22 mouse cellular contexts compared by ENCODE assay signal in genomic region chr15:4228055-4228454, GRCm38 (mm10).
DNase-seq lines count a peak whose midpoint lies in the region; ATAC-seq and TF ChIP-seq lines count a peak whose summit lies in the region.
"Had no signal": no experiment of that assay in that cellular context is flagged by ENCODE, and none has a peak within 500 bp of the region (broad histone marks: within the 10 kb centered on the region; RNA-seq: fewer than 3 reads in every experiment).

No protein-coding gene starts in this region.

- ATAC-seq in heart, embryonic 11.5 days (replicated peaks; ENCODE audit: insufficient number of reproducible peaks, low FRiP score, low TSS enrichment), result no peak
- no peak for ATAC-seq in embryonic facial prominence, embryonic 11.5 days (replicated peaks; ENCODE audit: insufficient number of reproducible peaks, low FRiP score, low TSS enrichment, low read depth)
- ATAC-seq in cerebellum, adult (ENCODE audit: insufficient number of reproducible peaks, low FRiP score, low TSS enrichment), result no peak

- no peak overlapping the region for H3K27ac ChIP-seq in heart, embryonic 10.5 days
- no peak overlapping the region for H3K27ac ChIP-seq in heart, embryonic 11.5 days (ENCODE audit: low read depth, low read length)
- H3K27ac ChIP-seq in embryonic facial prominence, embryonic 11.5 days (replicated peaks; ENCODE audit: low read depth, low read length), result no peak overlapping the region
- no peak overlapping the region for H3K27ac ChIP-seq in layer of hippocampus, adult 2 months
- H3K27ac ChIP-seq: hindbrain, embryonic 12.5 days; limb, embryonic 15.5 days; liver, embryonic 14.5 days; neural tube, embryonic 13.5 days had no signal

- peak; percentile 82 for DNase-seq in heart, embryonic 10.5 days (ENCODE audit: low spot score)
- peak; percentile 8 to 18 for DNase-seq in kidney, postnatal 4 days
- no peak for DNase-seq in kidney, postnatal 25 days
- peak; percentile 72 for DNase-seq in MN1 (ENCODE audit: low spot score)
- DNase-seq in embryonic facial prominence, embryonic 11.5 days (ENCODE audit: low spot score), result peak; percentile 5
- DNase-seq in layer of hippocampus, adult 2 months (ENCODE audit: low spot score in 2 of 2), result no peak
- DNase-seq: adrenal gland, postnatal 14 days; cerebellum, adult 9-10 months; gastrocnemius, postnatal 25 days; heart, adult 18-20 months; kidney, adult 11 months; midbrain, embryonic 14.5 days; retina, postnatal 1 day; right cerebral cortex, postnatal 25 days; thymus, postnatal 25 days had no signal

- H3K9me3 ChIP-seq in heart, embryonic 10.5 days, result no peaks in the 10 kb centered on the region
- no peaks in the 10 kb centered on the region for H3K9me3 ChIP-seq in heart, embryonic 11.5 days (replicated peaks; ENCODE audit: control insufficient read depth, low read length)
- H3K9me3 ChIP-seq in embryonic facial prominence, embryonic 11.5 days (replicated peaks; ENCODE audit: control insufficient read depth, low read length), result no peaks in the 10 kb centered on the region
- H3K9me3 ChIP-seq: hindbrain, embryonic 12.5 days; limb, embryonic 15.5 days; megakaryocyte, embryonic 14.5 days; neural tube, embryonic 13.5 days had no signal

- no peak overlapping the region for H3K9ac ChIP-seq in heart, embryonic 11.5 days (ENCODE audit: low read depth, low read length)
- no peak overlapping the region for H3K9ac ChIP-seq in embryonic facial prominence, embryonic 11.5 days (replicated peaks; ENCODE audit: low read length)
- H3K9ac ChIP-seq: hindbrain, embryonic 12.5 days; limb, embryonic 15.5 days; liver, embryonic 14.5 days; neural tube, embryonic 13.5 days had no signal

- H3K4me3 ChIP-seq in heart, embryonic 10.5 days, result no peak overlapping the region
- no peak overlapping the region for H3K4me3 ChIP-seq in heart, embryonic 11.5 days (ENCODE audit: low read depth, low read length)
- H3K4me3 ChIP-seq in embryonic facial prominence, embryonic 11.5 days (ENCODE audit: low read depth, low read length), result no peak overlapping the region
- no peak overlapping the region for H3K4me3 ChIP-seq in layer of hippocampus, adult 2 months
- H3K4me3 ChIP-seq: hindbrain, embryonic 12.5 days; limb, embryonic 15.5 days; megakaryocyte, embryonic 14.5 days; neural tube, embryonic 13.5 days had no signal

- no peak overlapping the region for H3K4me2 ChIP-seq in heart, embryonic 11.5 days
- H3K4me2 ChIP-seq in embryonic facial prominence, embryonic 11.5 days (ENCODE audit: low read depth, low read length), result no peak overlapping the region
- H3K4me2 ChIP-seq: hindbrain, embryonic 12.5 days; limb, embryonic 15.5 days; neural tube, embryonic 13.5 days had no signal

- WGBS in heart, embryonic 10.5 days, result 10% methylated on average over 6 of the region's 6 CpGs
- WGBS in heart, embryonic 11.5 days (ENCODE audit: insufficient replicate concordance), result 11% methylated on average over 6 of the region's 6 CpGs
- WGBS in embryonic facial prominence, embryonic 11.5 days, result 53% methylated on average over 6 of the region's 6 CpGs

- H3K4me1 ChIP-seq in heart, embryonic 10.5 days, result peaks cover 4% of the 10 kb centered on the region; the same call in 1 of the 2 replicates
- H3K4me1 ChIP-seq in heart, embryonic 11.5 days (ENCODE audit: control insufficient read depth, insufficient read depth, low read length), result peaks cover 3% of the 10 kb centered on the region; the same call in 1 of the 2 replicates
- H3K4me1 ChIP-seq in embryonic facial prominence, embryonic 11.5 days (ENCODE audit: control insufficient read depth, insufficient read depth, low read length), result no peaks in the 10 kb centered on the region
- H3K4me1 ChIP-seq: hindbrain, embryonic 12.5 days; megakaryocyte, embryonic 14.5 days; neural tube, embryonic 13.5 days had no signal

- H3K36me3 ChIP-seq in heart, embryonic 10.5 days, result no peaks in the 10 kb centered on the region
- no peaks in the 10 kb centered on the region for H3K36me3 ChIP-seq in heart, embryonic 11.5 days (ENCODE audit: control insufficient read depth, insufficient read depth, low read length)
- no peaks in the 10 kb centered on the region for H3K36me3 ChIP-seq in embryonic facial prominence, embryonic 11.5 days (replicated peaks; ENCODE audit: control insufficient read depth, insufficient read depth, low read depth, low read length)
- H3K36me3 ChIP-seq: hindbrain, embryonic 12.5 days; limb, embryonic 15.5 days; neural tube, embryonic 13.5 days had no signal

- TF ChIP-seq CTCF in layer of hippocampus, adult 2 months (conservative IDR thresholded peaks at IDR 0.05), result no peak

- H3K27me3 ChIP-seq in heart, embryonic 10.5 days (ENCODE audit: insufficient read depth, poor library complexity, severe bottlenecking), result no peaks in the 10 kb centered on the region
- H3K27me3 ChIP-seq in heart, embryonic 11.5 days (ENCODE audit: control insufficient read depth, insufficient read depth, low read length), result no peaks in the 10 kb centered on the region
- H3K27me3 ChIP-seq in embryonic facial prominence, embryonic 11.5 days (ENCODE audit: control insufficient read depth, insufficient read depth, low read length), result no peaks in the 10 kb centered on the region
- H3K27me3 ChIP-seq: hindbrain, embryonic 12.5 days; limb, embryonic 15.5 days; megakaryocyte, embryonic 14.5 days; neural tube, embryonic 13.5 days had no signal

Comparison
In these comparisons a context has a peak if more than half of its experiments do, and no peak if none do; other contexts are left out.
1. DNase-seq: peak in heart, embryonic 10.5 days (single experiment), kidney, postnatal 4 days (2 of 2), MN1 (single experiment) and embryonic facial prominence, embryonic 11.5 days (single experiment); none in kidney, postnatal 25 days (0 of 2) and layer of hippocampus, adult 2 months (0 of 2).